Mouse (Mus musculus) cortical plate, adult 2 months (tissue): ENCODE measurements around the gene Stum.

Source experiments
- CTCF ChIP-seq: fragments of 200-500 bp; IDR thresholded peaks from 2 replicates; pipeline ENCODE4 v1.5.1; 2011; ENCODE audit warnings: mild to moderate bottlenecking, control low read depth, low read length; ENCODE audit not compliant: insufficient read depth; ENCODE audit errors: extremely low read depth
- POLR2A ChIP-seq: fragments of 200-500 bp; IDR thresholded peaks from 2 replicates; pipeline ENCODE4 v1.6.1; 2011; ENCODE audit warnings: mild to moderate bottlenecking, low read length, control low read depth; ENCODE audit not compliant: insufficient read depth; ENCODE audit errors: extremely low read depth

- TF ChIP-seq CTCF (no peak), POLR2A (no peak)
Observed at GRCm38 (mm10) chr1:180520190-180520589, 36.9 kb upstream of the Stum start.
